Mouse (Mus musculus) cortical plate, adult 2 months (tissue): ENCODE results near the gene Otop2. TPM values are rescaled to one million over a fixed set of nuclear protein-coding genes. Genes with fewer than 3 reads are reported as not detected.

Source experiments
- H3K27ac ChIP-seq: fragments of 200-500 bp; 2 replicates; pipeline ENCODE4 v1.5.1; 2012; ENCODE audit warnings: low read length, control low read depth, inconsistent platforms; ENCODE audit not compliant: insufficient read depth
- H3K4me1 ChIP-seq: fragments of 200-500 bp; 2 replicates; pipeline ENCODE4 v1.6.1; 2011; ENCODE audit warnings: low read length; ENCODE audit not compliant: control insufficient read depth, insufficient read depth
- H3K4me3 ChIP-seq: fragments of 200-500 bp; 2 replicates; pipeline ENCODE4 v1.5.1; 2011; ENCODE audit warnings: mild to moderate bottlenecking, low read length, control low read depth; ENCODE audit not compliant: insufficient read depth
- CTCF ChIP-seq: fragments of 200-500 bp; IDR thresholded peaks from 2 replicates; pipeline ENCODE4 v1.5.1; 2011; ENCODE audit warnings: mild to moderate bottlenecking, control low read depth, low read length; ENCODE audit not compliant: insufficient read depth; ENCODE audit errors: extremely low read depth
- POLR2A ChIP-seq: fragments of 200-500 bp; IDR thresholded peaks from 2 replicates; pipeline ENCODE4 v1.6.1; 2011; ENCODE audit warnings: mild to moderate bottlenecking, low read length, control low read depth; ENCODE audit not compliant: insufficient read depth; ENCODE audit errors: extremely low read depth
- polyA plus RNA-seq: library from polyadenylated mRNA; depleted of rRNA; stranded (reverse); fragments of >200 nt; gene quantifications from 2 replicates; pipeline ENCODE4 v1.2.3, GENCODE M21; 2012

The Otop2 gene
- polyA plus RNA-seq, 1 experiment = 3.4 TPM

DNA sequence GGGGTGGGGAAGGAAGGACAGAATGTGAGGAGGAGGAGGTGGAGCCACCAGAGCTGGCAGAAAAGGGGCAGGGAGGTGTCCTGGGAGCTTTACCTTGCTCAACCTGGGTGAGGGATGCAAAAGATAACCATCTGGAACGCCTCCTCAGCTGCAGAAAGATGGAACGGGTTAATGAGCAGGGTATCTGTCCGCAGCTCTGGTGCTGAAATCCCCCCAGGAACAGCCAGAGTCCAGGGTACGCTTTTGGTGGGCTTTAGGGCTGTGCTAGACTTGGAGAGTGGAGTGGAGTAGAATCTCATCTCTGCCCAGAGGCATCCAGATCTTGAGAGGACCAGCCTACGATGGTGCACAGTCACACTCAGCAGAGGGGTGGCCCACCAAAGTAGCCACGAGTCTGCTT is 29.2 kb downstream of the Otop2 start:
- Histone ChIP-seq H3K4me1 (no peaks in the 10 kb centered on the region), H3K27ac (no peak overlapping the region), H3K4me3 (no peak overlapping the region)
- TF ChIP-seq POLR2A (no peak), CTCF (no peak)

DNA sequence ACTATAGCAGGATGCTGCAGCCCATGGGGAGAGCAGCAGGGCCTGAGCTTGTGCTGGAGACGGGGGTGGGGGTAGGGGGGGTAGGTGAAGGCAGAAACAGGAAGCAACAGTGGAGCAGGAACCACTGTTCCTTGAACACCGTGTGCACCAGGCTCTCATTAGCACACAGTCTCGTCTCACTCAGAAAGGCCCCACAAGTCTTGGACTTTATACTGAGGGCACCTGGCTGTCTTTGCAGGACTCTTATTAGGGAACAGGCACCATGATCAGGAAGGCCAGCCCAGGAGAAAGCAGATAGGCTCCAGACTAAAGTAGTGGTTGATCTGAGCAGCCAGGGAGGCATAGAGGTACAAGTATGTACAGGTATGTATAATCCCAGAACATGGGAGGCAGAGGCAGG is 30.4 kb downstream of the Otop2 start:
- H3K27ac ChIP-seq = no peak overlapping the region
- H3K4me3 ChIP-seq = no peak overlapping the region
- H3K4me1 ChIP-seq = no peaks in the 10 kb centered on the region
- TF ChIP-seq CTCF (no peak), POLR2A (no peak)

DNA sequence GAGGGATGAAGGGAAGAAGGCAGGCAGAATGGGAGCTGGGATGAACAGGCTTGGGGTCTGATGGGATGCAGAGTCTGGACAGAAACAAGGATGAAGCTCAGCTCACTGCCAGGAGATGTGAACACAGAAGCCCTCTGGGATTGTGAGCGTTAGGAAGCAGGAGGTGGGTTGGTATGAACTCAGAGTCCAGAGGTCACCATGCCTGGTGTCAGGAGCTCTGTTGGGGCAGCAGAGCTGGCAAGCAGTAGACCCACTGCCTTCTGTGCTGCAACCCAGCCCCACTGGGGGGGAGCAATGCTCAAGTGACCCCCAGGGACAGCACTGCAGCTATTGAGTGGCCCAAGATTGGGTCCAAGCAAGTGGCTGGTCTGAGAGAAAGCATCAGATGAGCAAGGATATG is 30.9 kb downstream of the Otop2 start:
- Histone ChIP-seq H3K4me1 (no peaks in the 10 kb centered on the region), H3K27ac (no peak overlapping the region), H3K4me3 (no peak overlapping the region)
- no peak for TF ChIP-seq POLR2A
- TF ChIP-seq CTCF = no peak

DNA sequence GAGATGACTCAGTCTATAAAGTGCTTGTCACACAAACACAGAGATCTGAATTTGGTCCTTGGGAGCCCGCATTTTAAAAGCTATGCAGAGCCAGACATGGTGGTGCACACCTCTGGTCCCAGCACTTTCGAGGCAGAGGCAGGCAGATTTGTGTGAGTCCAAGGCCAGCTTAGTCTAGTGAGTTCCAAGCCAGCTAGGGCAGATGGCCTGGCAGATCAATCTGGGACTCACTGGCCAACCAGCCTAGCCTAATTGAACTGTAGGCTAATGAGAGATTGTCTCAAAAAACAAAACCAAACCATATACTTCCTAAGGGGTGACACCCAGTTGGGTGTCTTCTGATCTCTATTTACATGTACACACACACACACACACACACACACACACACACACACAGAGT is 34.3 kb downstream of the Otop2 start:
- TF ChIP-seq CTCF = no peak
- no peak for TF ChIP-seq POLR2A
- H3K4me3 ChIP-seq = no peak overlapping the region
- H3K27ac ChIP-seq = no peak overlapping the region
- no peaks in the 10 kb centered on the region; the same call in 1 of the 2 replicates for H3K4me1 ChIP-seq

DNA sequence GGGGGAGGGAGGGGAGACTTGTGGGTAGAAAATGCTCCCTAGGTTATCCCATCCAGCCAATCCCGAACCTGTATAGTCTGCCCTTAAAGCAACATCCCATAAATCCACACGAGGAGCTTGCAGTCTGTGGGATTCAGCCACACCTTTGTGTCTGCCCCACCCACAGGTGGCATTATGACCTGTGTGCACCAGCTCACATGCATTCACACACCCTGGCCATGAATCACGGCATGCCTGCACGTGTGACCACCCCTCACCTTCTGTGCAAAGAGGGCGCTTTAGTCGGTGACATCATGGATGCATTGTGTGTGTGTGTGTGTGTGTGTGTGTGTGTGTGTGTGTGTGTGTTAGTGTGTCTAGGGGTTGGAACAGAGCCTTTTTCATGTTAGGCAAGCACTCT is 34.9 kb downstream of the Otop2 start:
- H3K4me3 ChIP-seq = no peak overlapping the region
- no peaks in the 10 kb centered on the region; the same call in 1 of the 2 replicates for H3K4me1 ChIP-seq
- TF ChIP-seq CTCF = no peak
- no peak for TF ChIP-seq POLR2A
- H3K27ac ChIP-seq = no peak overlapping the region

DNA sequence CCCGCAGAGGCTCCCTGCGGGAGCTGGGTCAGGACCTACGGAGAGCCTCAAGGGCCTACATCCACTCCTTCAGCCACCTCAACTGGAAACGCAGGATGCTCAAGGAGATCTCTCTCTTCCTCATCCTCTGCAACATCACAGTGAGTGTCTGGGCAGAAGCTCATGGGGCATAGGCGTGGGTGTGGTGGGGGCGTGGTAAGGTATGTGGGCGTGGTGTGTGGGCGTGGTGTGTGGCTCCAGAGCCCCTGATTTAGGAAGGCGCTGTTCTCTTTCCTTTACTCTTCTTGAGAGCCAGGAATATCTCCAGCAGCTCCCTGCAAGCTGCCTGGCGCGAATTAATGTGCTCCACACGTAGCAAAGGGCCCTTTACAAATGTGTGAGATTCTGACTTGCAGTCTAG is 38.0 kb downstream of the Otop2 start:
- no peak for TF ChIP-seq CTCF
- TF ChIP-seq POLR2A = no peak
- Histone ChIP-seq H3K27ac (no peak overlapping the region), H3K4me1 (no peaks in the 10 kb centered on the region; the same call in 1 of the 2 replicates), H3K4me3 (no peak overlapping the region)

DNA sequence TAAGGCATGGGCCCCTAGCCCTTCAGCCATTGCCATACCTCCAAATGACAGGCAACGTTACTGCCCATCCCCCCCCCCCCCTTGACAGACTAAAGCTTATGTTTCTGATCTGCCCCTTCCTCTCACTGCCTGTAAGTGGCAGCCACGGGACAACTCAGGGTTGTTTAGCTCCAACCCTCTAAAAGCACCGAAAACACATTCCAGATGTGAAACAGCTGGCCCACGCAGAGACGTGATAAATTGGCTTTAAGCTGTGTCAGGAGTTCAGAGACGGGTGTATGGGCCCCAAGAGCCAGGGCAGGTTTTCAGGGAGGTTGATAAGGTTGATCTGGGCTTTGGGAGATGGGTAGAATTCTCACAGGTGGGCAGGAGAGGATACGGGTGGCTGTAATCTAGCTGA is 38.6 kb downstream of the Otop2 start:
- Histone ChIP-seq H3K4me1 (no peaks in the 10 kb centered on the region; the same call in 1 of the 2 replicates), H3K27ac (no peak overlapping the region), H3K4me3 (no peak overlapping the region)
- TF ChIP-seq CTCF (no peak), POLR2A (no peak)

DNA sequence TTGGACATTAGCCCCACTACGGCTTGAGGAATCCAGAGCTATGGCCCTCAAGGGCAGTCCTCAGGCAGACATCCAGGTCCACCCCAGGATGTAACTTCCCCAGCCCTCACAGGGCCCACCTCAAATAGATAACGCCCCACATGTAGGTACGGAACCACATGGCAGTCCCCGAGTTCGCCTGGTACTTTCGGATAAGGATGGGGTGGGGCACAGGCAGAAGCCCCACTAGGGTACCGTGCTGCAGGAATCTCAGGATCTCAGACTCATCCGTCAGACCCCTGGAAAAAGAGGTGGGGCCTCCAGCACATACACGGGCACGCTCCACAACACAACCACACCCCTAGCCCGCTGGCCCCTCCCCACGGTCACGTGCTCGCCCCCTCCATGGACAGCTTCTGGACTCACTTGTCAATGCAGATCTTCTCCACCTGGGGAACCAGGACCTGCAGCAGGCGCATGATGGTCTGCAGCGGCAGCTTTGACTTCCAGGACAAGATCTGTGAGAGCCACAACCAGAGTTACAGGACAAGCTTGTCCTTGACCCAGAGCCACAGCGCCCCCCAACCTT is 41.8 kb downstream of the Otop2 start:
- no peak overlapping the region for H3K27ac ChIP-seq
- TF ChIP-seq POLR2A = no peak
- no peak for TF ChIP-seq CTCF
- H3K4me3 ChIP-seq = no peak overlapping the region
- no peaks in the 10 kb centered on the region; the same call in 1 of the 2 replicates for H3K4me1 ChIP-seq

DNA sequence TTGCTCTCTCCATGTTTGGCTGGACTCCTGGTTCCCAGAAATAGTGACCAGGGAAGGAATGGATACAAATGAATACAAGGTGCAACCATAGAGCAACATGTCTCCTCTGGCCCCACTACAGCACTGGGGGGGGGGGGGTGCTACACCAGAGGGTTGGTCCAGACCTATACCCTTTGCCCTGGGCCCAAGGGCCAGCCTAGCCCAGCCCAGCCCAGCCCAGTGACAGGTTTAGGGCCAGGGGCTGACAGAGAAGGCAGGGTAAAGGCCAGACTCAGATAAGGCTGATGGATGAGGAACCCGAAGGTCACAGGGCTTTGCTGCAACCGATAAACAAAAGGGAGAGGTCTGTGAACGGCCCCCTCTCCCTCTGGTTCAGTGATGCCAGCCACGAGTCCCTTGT is 43.0 kb downstream of the Otop2 start:
- Histone ChIP-seq H3K4me1 (no peaks in the 10 kb centered on the region; the same call in 1 of the 2 replicates), H3K4me3 (no peak overlapping the region), H3K27ac (no peak overlapping the region)
- TF ChIP-seq CTCF (no peak), POLR2A (no peak)

DNA sequence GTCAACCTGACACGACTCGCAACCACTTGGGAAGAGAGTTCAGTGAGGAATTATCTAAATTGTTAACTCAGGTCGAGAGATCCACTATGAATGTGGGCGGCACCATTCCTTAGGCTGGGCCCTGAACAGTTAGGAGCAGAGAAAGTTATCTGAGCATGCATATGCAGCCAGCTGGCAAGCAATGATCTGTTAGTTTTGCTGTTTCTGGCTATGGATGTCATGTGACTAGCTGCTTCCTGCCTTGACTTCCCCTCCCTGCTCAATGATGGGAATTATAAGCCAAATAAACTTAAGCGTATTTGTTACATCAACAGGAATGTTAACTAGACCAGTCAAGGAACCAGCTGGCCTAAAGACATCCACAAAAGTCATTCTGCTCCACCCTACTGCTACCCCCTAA is 46.4 kb downstream of the Otop2 start:
- TF ChIP-seq CTCF (no peak), POLR2A (no peak)
- Histone ChIP-seq H3K27ac (no peak overlapping the region), H3K4me3 (no peak overlapping the region), H3K4me1 (no peaks in the 10 kb centered on the region)
